Mouse (Mus musculus) MEL (cell line): Measurements from ENCODE around the gene Ppp1r3d. TPM values are rescaled to one million over a fixed set of nuclear protein-coding genes. Genes with fewer than 3 reads are reported as not detected.

Experiments
- DNase-seq: peaks from one replicate; pipeline ENCODE4 v3.0.0; 2011; ENCODE audit warnings: low read depth, low spot score
- H3K27ac ChIP-seq: 2 replicates; pipeline ENCODE4 v1.5.1; 2012; ENCODE audit warnings: low read depth, mild to moderate bottlenecking, control low read depth, low read length, moderate library complexity; ENCODE audit not compliant: control insufficient read depth
- H3K27me3 ChIP-seq, 2 experiments: fragments of 150-350 bp in 1 of 2; sonication (generic) in 1 of 2; 2 replicates each; pipeline ENCODE4 v1.6.1; 2012; ENCODE audit warnings: low read length in 2 of 2, mild to moderate bottlenecking in 2 of 2, improper control_type of control experiment in 1 of 2, moderate library complexity in 1 of 2; ENCODE audit not compliant: insufficient read depth in 2 of 2, control insufficient read depth in 1 of 2
- H3K36me3 ChIP-seq, 2 experiments: 2 replicates each; pipeline ENCODE4 v1.6.1; 2012 to 2014; ENCODE audit warnings: low read length in 2 of 2, improper control_type of control experiment in 1 of 2, inconsistent platforms in 1 of 2, mild to moderate bottlenecking in 1 of 2; ENCODE audit not compliant: insufficient read depth in 2 of 2, control insufficient read depth in 1 of 2
- H3K4me1 ChIP-seq, 2 experiments: fragments of 150-350 bp in 1 of 2; sonication (generic) in 1 of 2; 2 replicates each; pipeline ENCODE4 v1.6.1; 2012; ENCODE audit warnings: low read length in 2 of 2, improper control_type of control experiment in 1 of 2, mild to moderate bottlenecking in 1 of 2; ENCODE audit not compliant: insufficient read depth in 2 of 2, control insufficient read depth in 1 of 2
- H3K4me3 ChIP-seq, 2 experiments: fragments of 150-350 bp in 1 of 2; sonication (generic) in 1 of 2; 2 replicates each; pipeline ENCODE4 v1.5.1; 2012; ENCODE audit warnings: low read depth in 2 of 2, low read length in 2 of 2, mild to moderate bottlenecking in 2 of 2, moderate library complexity in 2 of 2, control low read depth in 1 of 2, improper control_type of control experiment in 1 of 2; ENCODE audit not compliant: control insufficient read depth in 1 of 2, insufficient read depth in 1 of 2
- H3K79me2 ChIP-seq: 2 replicates; pipeline ENCODE4 v1.6.1; 2012; ENCODE audit warnings: mild to moderate bottlenecking, low read length, moderate library complexity; ENCODE audit not compliant: control insufficient read depth, poor library complexity, insufficient read depth
- H3K9ac ChIP-seq: 2 replicates; pipeline ENCODE4 v1.6.1; 2012; ENCODE audit warnings: low read depth, mild to moderate bottlenecking, control low read depth, low read length, moderate library complexity; ENCODE audit not compliant: control insufficient read depth, poor library complexity, severe bottlenecking
- H3K9me3 ChIP-seq: fragments of 150-350 bp; sonication (generic); replicated peaks from 2 replicates; pipeline ENCODE4 v1.6.1; 2012; ENCODE audit warnings: mild to moderate bottlenecking, low read length, improper control_type of control experiment, moderate library complexity; ENCODE audit not compliant: insufficient read depth
- BHLHE40 ChIP-seq: IDR thresholded peaks from 2 replicates; pipeline ENCODE4 v1.6.1; 2012; ENCODE audit warnings: low read depth, mild to moderate bottlenecking, inconsistent platforms, low read length, improper control_type of control experiment, borderline replicate concordance
- CHD1 ChIP-seq: IDR thresholded peaks from 2 replicates; pipeline ENCODE4 v1.6.1; 2012; ENCODE audit warnings: low read depth, mild to moderate bottlenecking, inconsistent platforms, low read length, improper control_type of control experiment
- CHD2 ChIP-seq: IDR thresholded peaks from 2 replicates; pipeline ENCODE4 v1.6.1; 2011; ENCODE audit warnings: low read length, improper control_type of control experiment
- CTCF ChIP-seq, 3 experiments: IDR thresholded peaks in 2 of 3; conservative IDR thresholded peaks in 1 of 3; 2 replicates each; pipeline ENCODE4 v1.5.1; 2011 to 2012; ENCODE audit warnings: low read length in 3 of 3, low read depth in 2 of 3, mild to moderate bottlenecking in 2 of 3, improper control_type of control experiment in 1 of 3, inconsistent platforms in 1 of 3, mixed read lengths in 1 of 3, moderate library complexity in 1 of 3; ENCODE audit not compliant: control insufficient read depth in 1 of 3, insufficient read depth in 1 of 3, poor library complexity in 1 of 3, severe bottlenecking in 1 of 3
- ELF1 ChIP-seq: IDR thresholded peaks from 2 replicates; pipeline ENCODE4 v1.6.1; 2014; ENCODE audit warnings: low read depth, mild to moderate bottlenecking, inconsistent platforms, low read length, improper control_type of control experiment, moderate library complexity
- GABPA ChIP-seq: IDR thresholded peaks from 2 replicates; pipeline ENCODE4 v1.6.1; 2012; ENCODE audit warnings: low read depth, mild to moderate bottlenecking, inconsistent platforms, low read length, improper control_type of control experiment, moderate library complexity
- JUND ChIP-seq: IDR thresholded peaks from 2 replicates; pipeline ENCODE4 v1.6.1; 2011; ENCODE audit warnings: low read depth, mild to moderate bottlenecking, improper control_type of control experiment, low read length
- KAT2A ChIP-seq: conservative IDR thresholded peaks from 2 replicates; pipeline ENCODE4 v1.6.1; 2012; ENCODE audit warnings: low read depth, low read length, improper control_type of control experiment, inconsistent platforms
- MEF2A ChIP-seq: IDR thresholded peaks from 2 replicates; pipeline ENCODE4 v1.6.1; 2014; ENCODE audit warnings: low read depth, mild to moderate bottlenecking, inconsistent platforms, low read length, improper control_type of control experiment; ENCODE audit not compliant: poor library complexity, insufficient replicate concordance, severe bottlenecking; ENCODE audit errors: extremely low read depth
- NELFE ChIP-seq: IDR thresholded peaks from 2 replicates; pipeline ENCODE4 v1.6.1; 2011; ENCODE audit warnings: low read depth, low read length, improper control_type of control experiment
- RAD21 ChIP-seq: IDR thresholded peaks from 2 replicates; pipeline ENCODE4 v1.6.1; 2011; ENCODE audit warnings: mild to moderate bottlenecking, low read depth, low read length, improper control_type of control experiment
- SIN3A ChIP-seq: IDR thresholded peaks from 2 replicates; pipeline ENCODE4 v1.6.1; 2012; ENCODE audit warnings: low read length, improper control_type of control experiment, inconsistent platforms
- SMC3 ChIP-seq: IDR thresholded peaks from 2 replicates; pipeline ENCODE4 v1.6.1; 2011; ENCODE audit warnings: low read depth, low read length, improper control_type of control experiment
- TBP ChIP-seq: IDR thresholded peaks from 2 replicates; pipeline ENCODE4 v1.8.0; 2011; ENCODE audit warnings: low read depth, low read length, improper control_type of control experiment
- TCF12 ChIP-seq: IDR thresholded peaks from 2 replicates; pipeline ENCODE4 v1.6.1; 2014; ENCODE audit warnings: low read depth, mild to moderate bottlenecking, inconsistent platforms, low read length, improper control_type of control experiment, moderate library complexity
- UBTF ChIP-seq: IDR thresholded peaks from 2 replicates; pipeline ENCODE4 v1.6.1; 2012; ENCODE audit warnings: low read depth, mild to moderate bottlenecking, inconsistent platforms, low read length, improper control_type of control experiment, moderate library complexity, borderline replicate concordance; ENCODE audit not compliant: insufficient read depth
- USF2 ChIP-seq, 2 experiments: IDR thresholded peaks; 2 replicates each; pipeline ENCODE4 v1.6.1; 2011 to 2012; ENCODE audit warnings: improper control_type of control experiment in 2 of 2, low read length in 2 of 2, borderline replicate concordance in 1 of 2, inconsistent platforms in 1 of 2, low read depth in 1 of 2, mild to moderate bottlenecking in 1 of 2; ENCODE audit not compliant: insufficient read depth in 1 of 2
- ZKSCAN1 ChIP-seq: IDR thresholded peaks from 2 replicates; pipeline ENCODE4 v1.6.1; 2012; ENCODE audit warnings: low read depth, mild to moderate bottlenecking, inconsistent platforms, low read length, improper control_type of control experiment, moderate library complexity
- ZNF384 ChIP-seq: IDR thresholded peaks from 2 replicates; pipeline ENCODE4 v1.6.1; 2012; ENCODE audit warnings: low read depth, mild to moderate bottlenecking, inconsistent platforms, low read length, improper control_type of control experiment
- polyA plus RNA-seq, 2 experiments: library from polyadenylated mRNA; stranded (reverse) in 1 of 2; unstranded in 1 of 2; fragments of >175 nt in 1 of 2; fragments of >200 nt in 1 of 2; gene quantifications; 2 replicates each; pipeline versions ENCODE4 v1.2.1 to v1.2.4; 2012; ENCODE audit warnings: low replicate concordance in 2 of 2, low read depth in 1 of 2; ENCODE audit not compliant: insufficient read length in 2 of 2, insufficient read depth in 1 of 2, missing spikeins in 1 of 2
- total RNA-seq: library from RNA; depleted of rRNA; stranded (reverse); fragments of 300-350 nt; gene quantifications from 2 replicates; pipeline ENCODE4 v1.2.3, GENCODE M21; 2012

Ppp1r3d gene
- total and polyA plus RNA-seq, 3 experiments = not detected

DNA sequence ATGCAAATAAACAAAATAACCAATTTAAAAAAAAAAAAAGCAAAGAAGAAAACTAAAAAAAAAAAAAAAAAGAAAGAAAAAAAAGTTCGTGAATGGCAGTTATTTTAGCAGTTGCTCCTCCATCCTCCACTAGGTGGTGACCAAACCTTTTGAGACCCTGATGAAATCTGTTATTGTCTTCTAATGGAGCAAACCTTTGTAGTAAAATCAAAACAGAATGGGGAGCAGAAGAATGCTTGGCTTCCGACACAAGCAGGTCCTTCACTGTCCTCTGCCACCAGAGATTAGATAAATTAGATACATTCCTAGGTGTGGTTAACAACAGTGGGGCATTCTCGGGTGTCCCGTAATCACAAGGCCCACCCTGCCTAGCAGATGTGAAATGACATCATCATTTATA, 12.0 kb upstream of the Ppp1r3d start:
- TF ChIP-seq ELF1 (no peak), RAD21 (peak; percentile 10; the same call in 1 of the 2 replicates), MEF2A (no peak)
- Histone ChIP-seq H3K9ac (no peak overlapping the region), H3K79me2 (no peaks in the 10 kb centered on the region)

DNA sequence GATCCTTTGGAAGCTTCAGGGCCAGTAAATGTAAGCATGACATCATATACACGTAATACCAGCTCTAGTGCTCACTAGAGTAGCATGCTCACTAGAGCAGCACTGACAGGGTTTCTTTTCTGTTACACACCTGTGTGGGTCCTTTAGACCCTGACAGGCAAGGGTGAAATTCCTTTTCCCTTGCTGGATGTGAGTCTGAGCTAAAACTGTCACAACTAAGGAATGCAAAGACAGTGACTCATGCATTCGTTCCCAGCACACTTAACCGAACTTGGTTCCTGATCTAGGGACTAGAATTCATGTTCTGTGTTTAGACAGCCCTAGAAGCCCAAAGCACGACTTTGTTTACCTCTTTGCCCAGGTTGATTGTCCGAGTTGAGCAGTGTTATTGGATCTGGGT, 9.0 kb upstream of the Ppp1r3d start:
- no peaks in the 10 kb centered on the region for H3K27me3 ChIP-seq
- H3K27ac ChIP-seq = no peak overlapping the region
- H3K9me3 ChIP-seq = no peaks in the 10 kb centered on the region
- H3K4me3 ChIP-seq = no peak overlapping the region
- no peaks in the 10 kb centered on the region for H3K36me3 ChIP-seq
- H3K9ac ChIP-seq = no peak overlapping the region
- no peak for DNase-seq
- TF ChIP-seq MEF2A (no peak), TBP (no peak), SIN3A (no peak), BHLHE40 (no peak), UBTF (no peak), CHD1 (no peak), ZNF384 (no peak), ZKSCAN1 (no peak), USF2 (IDR thresholded peaks at IDR 0.05; ENCODE audit: borderline replicate concordance in 1 of 2, insufficient read depth in 1 of 2, low read depth in 1 of 2, low read length in 2 of 2) (no peak), RAD21 (no peak), SMC3 (no peak), GABPA (no peak), NELFE (no peak), KAT2A (no peak), TCF12 (no peak), CHD2 (no peak), CTCF (IDR thresholded peaks at IDR 0.05 in 2 of 3, conservative IDR thresholded peaks at IDR 0.05 in 1 of 3; ENCODE audit: control insufficient read depth in 1 of 3, insufficient read depth in 1 of 3, low read depth in 2 of 3, low read length in 3 of 3, poor library complexity in 1 of 3, severe bottlenecking in 1 of 3) (no peak), JUND (no peak)
- H3K79me2 ChIP-seq = no peaks in the 10 kb centered on the region
- H3K4me1 ChIP-seq = no peaks in the 10 kb centered on the region

More for the DNA sequence above, 12.0 kb upstream of the Ppp1r3d start:
- Histone ChIP-seq H3K9me3 (no peaks in the 10 kb centered on the region), H3K4me3 (no peak overlapping the region), H3K4me1 (no peaks in the 10 kb centered on the region), H3K36me3 (no peaks in the 10 kb centered on the region), H3K27me3 (no peaks in the 10 kb centered on the region), H3K27ac (no peak overlapping the region)
- no peak for DNase-seq
